Mouse (Mus musculus) ovary, postnatal 14 days (tissue): ENCODE results near the gene Dnajc16.

Experiments used
- DNase-seq: peaks from one replicate; pipeline ENCODE4 v3.0.0; 2022; ENCODE audit warnings: low spot score

Gene Dnajc16

DNA sequence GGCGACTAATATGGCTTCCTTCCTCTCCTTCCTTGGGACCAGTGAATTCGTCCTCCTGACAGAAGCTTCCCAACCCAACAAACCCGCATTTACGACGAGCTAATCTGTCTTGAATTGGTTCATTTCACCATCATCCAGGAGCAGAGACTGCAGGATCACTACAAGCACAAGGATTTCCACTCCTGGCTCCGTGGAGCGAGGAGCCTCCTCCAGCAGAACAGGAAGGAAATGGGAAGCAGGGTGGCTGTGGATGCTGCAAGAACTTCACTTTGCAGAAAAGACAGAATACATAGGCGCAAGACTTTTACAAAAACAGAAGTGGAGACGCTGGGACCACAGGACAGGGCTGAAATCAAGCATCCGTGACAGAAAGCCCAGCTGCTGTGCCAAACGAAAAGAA is 66.1 kb downstream of the Dnajc16 start:
- DNase-seq = no peak

GRCm38 (mm10) chr4:141723673-141724068 is 67.1 kb downstream of the Dnajc16 start:
- DNase-seq = no peak

GRCm38 (mm10) chr4:141722731-141723672 is 67.7 kb downstream of the Dnajc16 start, which contains the start of gene Ddi2:
Gene Ddi2 (minus strand): TSS chr4:141723419.
- DNase-seq = peak; percentile 81

DNA sequence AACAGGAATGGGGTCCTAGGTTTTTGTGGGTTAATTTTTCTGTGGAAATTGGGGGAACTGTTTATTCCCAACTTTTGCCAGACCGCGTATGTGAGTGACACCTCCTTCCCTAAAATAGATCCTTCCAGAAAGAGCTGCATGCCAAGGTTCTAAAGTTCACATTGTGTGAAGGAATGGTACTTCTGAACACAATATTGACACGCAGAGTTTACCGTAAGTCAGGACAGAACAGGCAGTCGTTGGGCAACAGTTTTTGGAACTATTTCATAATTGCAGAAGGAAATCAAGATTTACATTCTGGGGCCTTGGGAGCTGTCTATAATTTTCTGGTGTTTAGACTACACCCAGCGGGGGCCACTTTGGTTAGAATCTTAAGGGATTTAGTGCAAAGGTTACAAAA is 68.8 kb downstream of the Dnajc16 start:
- DNase-seq = no peak

GRCm38 (mm10) chr4:141720761-141721523 is 69.8 kb downstream of the Dnajc16 start:
- no peak for DNase-seq

- DNase-seq = no peak
These were observed 71.4 kb downstream of the Dnajc16 start for GRCm38 (mm10) chr4:141719304-141719703.

GRCm38 (mm10) chr4:141717633-141718032 is 73.1 kb downstream of the Dnajc16 start:
- no peak for DNase-seq

DNA sequence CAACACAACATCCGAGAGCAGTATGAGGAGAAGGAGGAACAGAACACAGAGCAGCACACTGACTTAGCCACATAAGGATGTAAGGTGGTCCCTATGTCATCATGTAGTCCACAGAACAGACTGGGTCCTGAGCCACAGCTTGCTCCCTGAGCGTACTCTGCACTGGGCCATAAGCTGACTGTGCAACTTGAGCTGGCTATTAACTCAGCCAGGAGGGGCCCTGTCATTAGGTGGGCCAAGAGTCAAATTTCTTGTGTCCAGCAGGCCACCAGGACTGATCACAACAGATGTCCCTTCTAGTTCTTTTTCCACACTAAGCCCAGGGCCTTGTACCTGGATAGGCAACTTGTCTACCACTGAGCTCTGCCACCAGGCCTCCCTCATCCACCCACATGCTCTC is 75.7 kb downstream of the Dnajc16 start:
- no peak for DNase-seq

DNA sequence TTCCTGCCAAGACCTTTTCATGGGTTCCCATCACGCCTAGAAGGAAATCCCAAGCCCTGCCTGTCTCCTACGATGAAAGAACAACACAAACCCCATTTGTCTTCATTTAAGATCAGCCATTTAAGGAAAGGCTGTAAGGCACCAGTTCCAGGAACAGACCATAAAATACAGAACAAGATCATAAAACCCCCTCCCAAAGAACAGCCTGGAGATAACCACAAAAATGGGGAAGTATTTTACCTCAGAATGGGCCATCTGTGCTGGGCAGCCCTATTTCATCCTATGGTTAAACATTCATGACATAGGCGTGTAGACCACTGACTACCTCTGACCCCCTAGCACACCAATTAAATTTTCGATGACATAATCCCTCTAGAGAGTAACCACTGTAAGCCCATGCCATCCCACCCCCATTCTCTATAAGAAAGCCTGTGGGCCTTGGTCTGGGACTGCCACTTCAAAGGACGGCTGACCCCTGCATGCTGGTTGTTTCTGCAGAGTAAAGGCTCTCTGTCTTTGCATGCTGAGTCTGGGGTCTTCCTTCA is 77.1 kb downstream of the Dnajc16 start:
- no peak for DNase-seq

DNA sequence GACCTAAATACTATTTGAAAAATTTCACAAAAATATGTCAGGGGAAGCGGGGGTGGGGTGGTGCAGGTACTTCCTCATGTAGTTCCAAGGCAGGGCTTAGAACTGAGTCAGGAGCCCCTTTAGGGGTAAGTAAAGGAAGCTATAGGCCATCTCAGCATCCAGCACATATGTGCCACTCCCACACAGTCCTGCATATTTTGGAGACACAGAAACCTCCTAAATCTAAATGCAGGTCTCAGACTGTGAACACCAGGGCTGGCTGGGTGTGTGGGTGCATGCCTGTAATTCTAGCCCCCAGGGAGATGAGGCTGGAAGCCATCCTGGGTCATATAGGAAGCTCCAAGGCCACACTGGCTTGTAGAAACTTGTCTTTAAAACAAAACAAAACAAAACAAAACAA is 79.5 kb downstream of the Dnajc16 start:
- DNase-seq = no peak
